Mouse (Mus musculus) lung, postnatal 25 days (tissue): ENCODE data around the gene Znfx1.
"Not testable (repeated sequence)": the region's sequence is repeated elsewhere in the genome, so short reads cannot be mapped to it uniquely, and the experiment has no call there.

ENCODE experiments used
- DNase-seq: peaks from one replicate; pipeline ENCODE4 v3.0.0; 2022; ENCODE audit warnings: low spot score

Znfx1 gene

DNA sequence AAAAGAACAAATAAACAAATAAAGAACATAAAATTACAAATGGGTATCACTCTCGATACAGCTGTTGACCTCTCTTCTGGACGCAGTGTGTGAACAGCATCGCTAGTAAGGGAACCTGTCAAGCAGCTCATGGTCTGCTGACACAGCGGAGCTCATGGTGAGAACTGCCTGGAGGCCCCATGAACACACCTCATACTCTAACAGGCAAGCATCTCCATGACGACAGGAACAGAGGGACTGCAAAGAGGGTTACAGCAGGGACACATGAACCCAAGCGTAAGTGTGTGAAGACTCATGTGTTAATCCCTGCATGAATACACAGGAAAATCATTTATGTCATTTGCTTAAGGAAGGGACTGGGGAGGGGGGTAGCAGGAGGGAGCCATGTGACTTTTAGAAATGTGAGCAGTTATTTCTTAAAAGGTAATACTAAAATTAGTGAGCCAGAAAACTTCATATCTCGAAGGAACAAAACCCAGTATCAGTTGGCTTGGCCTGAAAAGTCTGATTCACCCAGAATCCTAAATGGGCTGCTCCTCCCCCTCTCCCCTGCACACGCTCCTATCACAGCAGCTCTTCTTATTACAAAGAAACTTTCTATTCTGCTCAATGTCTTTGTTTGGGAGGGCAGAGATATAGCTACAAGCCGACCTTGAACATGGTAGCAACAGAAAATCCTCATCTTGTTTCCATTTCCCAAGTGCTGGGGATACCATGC lies 9.5 kb downstream of the Znfx1 start:
- DNase-seq: no peak

DNA sequence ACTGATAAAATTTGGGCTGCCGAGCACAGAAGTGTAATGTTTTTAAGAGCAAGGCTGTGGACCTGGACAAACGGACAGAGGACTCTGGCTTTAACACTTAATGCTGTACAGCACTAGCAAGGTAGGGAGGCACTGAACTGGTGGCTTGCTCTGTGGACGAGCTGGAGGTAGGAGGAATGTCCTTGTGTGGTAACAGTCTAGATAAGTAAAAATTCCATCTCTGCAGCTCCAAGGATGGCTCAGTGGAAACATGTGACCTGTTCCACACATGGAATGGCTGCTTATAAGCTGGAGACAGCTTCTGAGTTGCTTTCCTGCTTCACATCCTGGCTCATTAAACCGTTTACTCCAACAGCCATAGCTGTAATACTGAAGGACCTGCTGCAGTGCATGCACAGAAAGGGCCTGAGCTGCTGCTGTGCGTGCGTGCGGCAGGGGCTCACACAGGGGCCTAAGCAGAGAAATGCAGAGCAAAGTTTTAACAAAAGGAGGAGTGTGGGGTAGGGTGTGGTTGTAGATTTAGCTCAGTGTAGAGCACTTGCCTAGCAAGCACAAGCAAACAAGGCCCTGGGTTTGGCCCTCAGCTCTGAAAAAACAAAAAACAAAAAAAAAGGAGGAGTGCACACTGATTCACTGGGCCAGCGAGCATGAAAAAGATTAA lies 14.0 kb downstream of the Znfx1 start:
- no peak for DNase-seq

DNA sequence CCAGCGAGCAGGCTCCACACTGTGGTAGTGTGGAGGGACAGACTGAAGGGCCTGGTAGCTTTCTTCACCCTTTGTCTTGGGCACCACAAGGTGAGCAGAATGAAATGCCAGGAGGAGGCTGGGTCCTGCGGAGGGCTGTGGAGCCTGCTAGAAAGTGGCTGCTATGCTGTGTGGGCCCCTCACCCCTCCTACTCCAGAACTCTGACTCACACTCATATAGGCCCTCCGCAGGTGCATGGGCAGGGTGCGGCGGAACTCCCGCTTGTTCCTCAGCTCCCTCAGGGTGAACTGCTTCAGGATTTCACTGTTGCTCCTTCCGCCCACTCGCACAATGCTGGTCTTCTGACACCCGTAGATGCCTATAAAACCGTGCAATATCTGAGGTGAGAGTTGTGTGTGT lies 14.6 kb downstream of the Znfx1 start:
- DNase-seq: no peak

DNA sequence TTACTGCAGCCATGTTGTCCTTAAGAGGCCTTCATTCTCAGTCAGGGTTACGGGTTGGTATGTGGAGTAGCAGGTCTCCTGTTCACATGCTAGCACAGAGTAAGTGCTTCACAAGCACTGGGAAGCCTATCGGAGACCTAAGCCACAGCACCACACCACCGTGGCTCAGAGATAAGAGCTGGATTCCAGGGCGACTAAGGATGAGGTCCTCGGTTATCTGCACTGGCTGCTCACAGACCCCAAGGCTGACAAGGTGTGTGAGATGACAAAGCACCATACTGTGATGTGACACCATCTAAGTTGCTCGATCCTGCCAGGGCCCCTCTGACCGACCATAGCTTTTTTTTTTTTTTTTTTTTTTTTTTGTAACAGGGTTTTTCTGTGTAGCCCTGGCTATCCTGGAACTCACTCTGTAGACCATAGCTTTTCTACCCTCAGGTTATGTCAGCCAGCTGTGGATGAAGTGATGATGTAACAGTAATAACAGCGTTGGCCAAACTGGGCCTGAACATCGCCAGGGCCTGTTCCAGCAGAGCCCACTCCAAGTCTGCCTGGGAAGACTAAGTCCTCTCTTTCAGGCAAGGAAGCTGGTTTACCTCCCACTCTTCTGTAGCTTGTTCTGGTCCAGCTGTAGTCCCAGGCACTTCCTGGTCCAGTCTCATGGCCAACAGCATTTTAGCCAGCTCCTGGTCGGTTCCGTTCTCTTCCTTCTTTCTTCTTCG lies 19.3 kb downstream of the Znfx1 start:
- DNase-seq: no peak

DNA sequence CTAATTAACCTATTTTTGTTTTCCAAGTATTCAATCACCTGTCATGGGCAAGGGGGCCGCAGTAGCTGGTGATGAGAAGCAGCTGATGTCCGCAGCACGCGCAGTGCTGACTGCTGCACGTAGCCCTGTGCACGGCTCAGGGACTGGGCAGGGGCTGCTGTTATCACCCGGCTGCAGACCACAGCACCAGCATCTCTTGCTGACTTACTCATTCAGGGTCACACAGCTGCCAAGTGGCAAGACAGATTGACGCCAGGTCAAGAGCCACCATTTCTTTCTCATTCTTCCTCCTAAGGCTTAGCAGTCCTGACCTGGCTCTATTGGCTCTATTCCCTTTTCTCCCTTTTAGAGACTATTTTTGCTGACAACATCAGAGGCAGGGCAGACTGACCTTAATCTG lies 23.4 kb downstream of the Znfx1 start:
- no peak for DNase-seq

DNA sequence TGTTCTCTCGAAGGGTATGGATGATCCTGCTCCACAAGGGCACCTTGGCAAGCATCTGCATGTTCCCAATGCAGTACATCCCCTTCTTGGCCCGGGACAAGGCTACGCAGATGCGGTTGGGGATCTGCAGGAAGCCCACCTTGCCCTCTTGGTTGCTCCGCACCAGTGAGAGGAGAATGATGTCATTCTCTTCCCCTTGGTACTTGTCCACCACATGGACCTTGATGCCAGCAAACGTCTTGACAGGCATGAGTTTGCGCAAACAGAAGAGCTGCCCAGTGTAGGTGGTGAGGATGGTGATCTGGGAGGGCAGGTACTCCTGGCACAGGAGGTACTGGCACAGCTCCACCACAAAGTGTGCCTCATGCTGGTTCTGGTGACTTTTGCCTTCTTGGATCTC lies 24.1 kb downstream of the Znfx1 start:
- DNase-seq: no peak

DNA sequence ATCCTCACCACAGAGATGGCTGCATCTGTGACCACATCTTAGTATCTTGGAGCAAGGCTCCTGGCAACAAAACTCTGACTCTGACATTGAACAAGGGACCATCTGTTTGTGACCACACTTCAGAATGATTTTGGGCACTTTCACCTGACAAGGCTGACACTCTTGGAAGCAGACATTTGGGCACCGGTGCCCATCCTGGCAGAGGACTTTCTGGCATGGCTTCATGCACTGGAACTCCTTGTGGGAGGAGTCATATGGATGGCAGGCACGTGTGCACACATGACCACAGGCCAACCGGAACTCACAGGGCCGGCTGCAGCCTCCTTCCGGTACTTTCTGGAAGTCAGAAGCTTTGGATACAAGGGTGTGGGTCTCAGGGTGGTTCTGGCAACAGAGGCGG lies 24.5 kb downstream of the Znfx1 start:
- no peak for DNase-seq

DNA sequence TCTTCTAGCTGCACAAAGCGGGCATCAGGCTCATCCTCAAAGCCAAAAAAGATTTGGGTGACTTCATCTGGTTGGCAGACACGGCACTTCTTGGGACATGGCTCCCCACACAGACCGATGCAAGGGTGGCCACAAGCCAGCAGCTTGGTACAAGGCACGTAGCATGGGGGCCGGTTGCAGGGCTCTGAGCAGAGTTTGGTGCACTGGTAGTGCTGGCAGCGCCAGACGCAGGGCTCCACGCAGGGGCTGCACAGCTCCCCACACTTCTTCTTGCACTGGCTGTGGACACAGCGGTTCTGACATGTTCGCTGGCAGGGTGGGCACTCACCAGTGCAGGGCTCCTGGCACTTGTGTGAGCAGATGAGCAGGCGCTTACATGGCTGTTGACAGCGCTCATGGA lies 25.1 kb downstream of the Znfx1 start:
- DNase-seq: no peak

DNA sequence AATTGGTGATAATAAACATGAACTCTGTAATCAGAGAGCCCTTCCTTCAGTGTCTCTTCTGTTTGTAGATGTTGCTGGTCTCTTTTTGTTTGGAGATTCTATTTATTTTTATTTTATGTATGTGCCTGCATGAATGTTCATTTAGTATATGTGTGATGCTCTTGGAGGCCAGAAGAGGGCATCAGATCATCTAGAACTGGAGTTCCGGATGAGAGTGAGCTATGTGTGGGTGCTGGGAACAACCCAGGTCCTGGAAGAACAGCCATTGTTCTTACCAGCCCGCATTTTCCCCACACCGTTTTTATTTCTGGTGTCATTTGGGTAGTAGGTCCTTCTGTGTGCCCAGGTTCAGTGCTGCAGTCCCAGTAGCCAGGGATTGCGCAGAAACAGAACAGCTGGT lies 32.3 kb downstream of the Znfx1 start:
- DNase-seq: no peak

DNA sequence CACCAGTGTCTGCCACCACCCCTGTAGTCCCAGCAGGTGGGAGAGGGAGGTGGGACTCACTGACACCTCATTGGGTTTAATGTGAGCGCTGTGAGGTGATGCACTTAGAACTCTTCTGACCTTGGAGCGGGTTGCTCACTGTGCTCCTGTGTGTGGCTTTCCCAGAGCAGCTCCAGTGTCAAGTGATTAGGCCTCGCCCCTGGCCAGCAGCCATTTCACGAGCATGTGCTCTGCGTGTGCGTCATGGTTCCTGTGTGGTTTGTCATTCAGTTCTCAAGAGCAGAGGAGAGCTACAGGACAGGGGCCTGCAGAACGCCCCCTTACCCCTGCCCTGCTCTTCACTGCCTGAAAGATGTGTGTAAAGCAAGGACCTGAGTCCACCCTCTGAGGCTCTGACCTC lies 34.3 kb downstream of the Znfx1 start:
- no peak for DNase-seq

DNA sequence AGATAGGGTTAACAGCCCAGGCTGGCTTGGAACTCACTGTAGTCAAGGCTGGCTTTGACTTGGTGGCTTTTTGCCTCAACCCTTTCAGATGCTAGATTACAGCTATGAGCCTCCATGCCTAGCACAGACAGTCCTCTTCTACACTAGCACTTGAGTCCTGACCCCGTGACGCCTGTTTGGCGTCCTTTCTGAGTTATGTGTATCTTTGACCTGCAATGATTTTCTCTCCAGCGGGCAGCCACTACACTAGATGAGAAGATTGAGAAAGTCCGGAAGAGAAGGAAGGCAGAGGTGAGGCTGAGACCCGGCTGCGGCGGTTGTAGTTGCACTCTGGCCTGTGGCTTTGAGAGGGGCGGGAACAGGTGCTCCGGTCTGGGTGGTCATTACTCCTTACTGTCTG lies 43.4 kb downstream of the Znfx1 start:
- no peak for DNase-seq

DNA sequence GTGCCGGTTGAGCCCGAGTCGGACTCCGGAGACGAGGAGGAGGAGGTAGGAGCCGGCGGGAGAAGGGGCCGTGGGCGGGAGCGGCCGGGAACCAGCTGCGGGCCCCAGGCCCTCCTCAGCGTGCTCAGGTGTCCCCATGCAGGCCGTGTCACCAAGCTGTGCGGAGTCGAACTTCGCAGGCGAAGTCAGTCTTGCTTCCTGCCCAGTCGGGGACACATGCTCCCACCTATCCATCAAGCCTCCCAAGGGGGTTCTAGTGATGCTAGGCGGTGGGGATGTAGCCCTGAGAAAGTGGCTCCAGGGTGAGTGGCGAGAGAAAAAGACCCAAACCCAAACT lies 47.5 kb downstream of the Znfx1 start:
- DNase-seq: no peak

DNA sequence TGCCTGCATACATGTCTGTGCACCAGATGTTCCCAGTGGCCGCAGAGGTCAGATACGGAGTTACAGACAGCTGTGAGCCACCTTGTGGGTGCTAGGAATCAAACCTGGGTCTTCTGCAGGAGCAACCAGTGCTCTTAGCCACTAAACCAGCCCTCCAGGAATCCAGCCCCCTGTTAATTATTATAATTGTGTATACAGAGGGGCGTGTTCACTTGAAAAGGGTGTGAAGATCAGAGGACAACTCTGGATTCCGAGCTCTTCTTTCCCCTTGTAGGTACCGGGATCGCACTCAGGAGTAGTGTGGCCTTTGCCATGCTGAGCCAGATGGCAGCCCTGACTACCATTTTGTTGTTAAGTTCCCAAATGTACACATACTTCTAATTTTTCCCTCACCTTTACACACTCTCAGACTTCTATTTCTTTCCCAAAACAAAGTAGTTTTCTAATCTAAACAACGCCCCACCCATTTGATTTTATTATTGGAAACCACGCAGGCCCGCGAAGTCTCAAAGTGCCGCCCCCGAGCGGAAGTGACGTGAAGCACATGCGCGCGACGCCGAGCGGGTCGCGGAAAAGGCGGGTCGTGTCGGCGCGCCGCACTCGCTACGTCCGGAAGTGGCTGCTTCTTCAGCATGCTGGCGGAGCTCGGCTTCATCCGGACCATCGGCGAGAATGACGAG lies 48.0 kb downstream of the Znfx1 start, which contains the start of gene Ddx27:
TSS of gene Ddx27 (plus strand) at position 492 of the 680 bp plus-strand sequence.
- DNase-seq: peak; percentile 93

DNA sequence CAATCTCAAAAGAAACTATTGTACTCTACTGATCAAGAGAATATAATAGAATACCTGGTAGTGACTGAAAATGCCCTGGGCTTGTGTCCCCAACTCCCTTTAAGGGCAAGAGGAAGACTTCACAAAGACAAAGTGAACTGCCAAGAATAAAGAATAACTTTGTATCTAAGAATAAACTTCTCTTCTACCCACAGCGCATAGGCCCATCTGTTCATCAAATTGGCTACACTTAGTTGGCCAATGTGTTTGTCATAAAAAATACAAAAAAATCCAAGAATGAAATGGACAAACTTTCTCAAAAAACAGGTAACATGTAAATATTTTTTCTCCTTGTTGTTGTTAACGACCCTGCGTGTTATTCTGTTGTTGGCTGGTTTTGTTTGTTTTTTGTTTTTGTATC lies 52.3 kb downstream of the Znfx1 start:
- no peak for DNase-seq

DNA sequence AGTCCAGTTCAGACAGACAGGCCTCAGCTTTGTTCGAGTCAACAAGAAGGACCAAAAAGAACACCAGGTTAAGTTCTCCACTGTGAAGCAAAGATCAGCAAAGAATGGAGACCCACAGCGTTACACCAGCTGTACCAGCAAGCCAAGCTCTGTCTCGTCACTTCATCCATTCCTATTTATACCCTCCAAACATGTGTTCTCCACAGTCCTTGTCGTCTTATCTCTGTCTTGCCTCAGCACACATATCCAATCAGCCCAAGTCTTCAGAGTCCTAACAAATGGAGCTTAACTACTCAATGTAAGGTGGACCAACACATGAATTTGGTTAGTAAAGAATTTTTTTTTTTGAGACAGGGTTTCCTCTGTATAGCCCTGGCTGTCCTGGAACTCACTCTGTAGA lies 53.3 kb downstream of the Znfx1 start:
- DNase-seq: no peak

DNA sequence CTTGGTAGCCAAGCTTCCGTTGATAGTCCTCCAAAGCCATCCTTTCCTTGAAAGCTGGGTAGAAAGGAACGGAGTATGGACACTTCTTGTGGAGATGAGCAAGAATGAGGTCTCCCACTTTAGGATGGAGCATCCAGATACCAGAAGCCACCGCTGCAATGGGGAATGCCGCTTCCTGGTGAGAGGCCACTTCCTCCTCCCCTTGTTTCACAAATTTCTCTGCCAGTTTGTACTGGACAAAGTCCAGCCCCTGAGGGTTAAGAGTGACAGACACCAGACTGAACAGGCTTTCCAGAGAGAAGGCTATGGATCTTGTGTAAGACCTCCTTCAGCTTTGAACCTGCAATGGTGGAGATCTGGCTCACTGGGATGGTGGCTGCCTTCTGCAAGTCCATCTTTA lies 55.2 kb downstream of the Znfx1 start:
- not testable (repeated sequence) for DNase-seq

DNA sequence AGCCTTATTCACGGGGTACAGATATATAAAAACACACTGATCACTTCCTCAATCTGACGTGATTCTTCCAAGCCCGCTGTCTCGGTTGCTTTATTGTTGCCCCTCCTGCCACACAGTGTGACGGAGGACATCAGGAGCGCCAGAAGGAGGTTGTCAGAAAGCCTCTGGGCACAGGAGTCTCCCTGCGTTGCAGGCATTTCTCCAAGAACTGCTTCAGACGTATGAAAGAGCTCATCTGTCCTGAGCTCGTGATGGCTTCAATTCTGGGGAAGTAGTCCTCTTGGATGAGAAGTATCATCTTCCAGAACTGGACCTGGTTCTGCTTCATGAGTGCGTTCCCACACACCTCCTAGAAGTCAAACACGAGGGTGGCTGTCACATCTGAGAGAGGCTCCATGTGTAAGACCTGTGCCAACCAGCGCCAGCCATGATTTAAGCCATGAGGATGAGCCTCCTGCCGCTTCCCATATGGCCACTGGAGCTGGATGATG lies 55.8 kb downstream of the Znfx1 start:
- no peak for DNase-seq

DNA sequence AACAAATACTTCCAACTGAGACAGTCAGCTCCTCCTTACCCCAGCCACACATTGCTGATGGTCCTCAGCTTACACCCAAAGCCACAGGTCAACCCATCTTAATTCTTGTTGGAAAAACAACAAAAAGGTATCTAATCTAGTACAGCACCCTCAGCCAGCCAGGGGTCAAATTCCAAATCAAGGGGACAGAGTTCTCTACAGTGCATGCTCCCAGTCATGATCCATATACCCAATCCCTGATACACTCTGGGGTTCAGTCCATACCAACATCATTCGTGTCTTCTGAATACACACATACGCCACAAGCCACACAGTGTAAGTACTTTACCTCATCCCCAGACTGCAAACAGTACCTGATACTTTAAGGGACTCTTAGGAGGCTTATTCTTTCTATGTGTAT lies 56.5 kb downstream of the Znfx1 start:
- no peak for DNase-seq

DNA sequence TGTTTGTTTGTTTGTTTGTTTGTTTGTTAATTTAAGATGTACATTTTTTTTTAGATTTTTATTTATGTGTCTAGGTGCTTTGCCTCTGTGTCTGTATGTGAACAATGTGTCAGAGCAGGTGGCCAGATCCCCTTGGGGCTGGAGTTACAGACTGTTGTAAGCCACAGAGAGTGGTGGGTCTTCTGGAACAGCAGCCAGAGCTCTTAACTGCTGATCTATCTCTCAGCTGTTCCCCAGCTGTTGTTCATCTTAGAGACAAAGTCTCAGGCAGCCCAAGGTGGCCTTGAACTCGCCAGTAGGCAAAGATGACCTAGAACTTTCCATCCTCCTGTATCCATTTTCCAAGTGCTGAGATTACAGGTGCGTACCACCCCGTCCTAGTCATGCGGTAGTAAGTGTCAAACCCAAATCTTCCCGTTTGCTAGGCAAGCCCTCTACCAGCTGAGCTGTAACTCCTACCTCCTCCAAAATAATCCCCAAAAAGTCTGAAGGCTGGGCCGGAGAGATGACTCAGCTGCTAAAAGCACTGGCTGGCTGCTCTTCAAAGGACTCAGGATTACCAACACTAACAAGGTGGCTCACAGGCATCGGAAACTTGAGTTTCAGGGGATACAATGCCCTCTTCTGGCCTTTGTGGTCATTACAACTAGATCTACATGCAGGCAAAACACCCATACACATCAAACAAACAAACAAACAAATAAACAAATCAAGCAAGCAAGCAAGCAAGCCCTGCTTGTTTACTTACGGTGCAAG lies 58.5 kb downstream of the Znfx1 start:
- peak; percentile 76 for DNase-seq

DNA sequence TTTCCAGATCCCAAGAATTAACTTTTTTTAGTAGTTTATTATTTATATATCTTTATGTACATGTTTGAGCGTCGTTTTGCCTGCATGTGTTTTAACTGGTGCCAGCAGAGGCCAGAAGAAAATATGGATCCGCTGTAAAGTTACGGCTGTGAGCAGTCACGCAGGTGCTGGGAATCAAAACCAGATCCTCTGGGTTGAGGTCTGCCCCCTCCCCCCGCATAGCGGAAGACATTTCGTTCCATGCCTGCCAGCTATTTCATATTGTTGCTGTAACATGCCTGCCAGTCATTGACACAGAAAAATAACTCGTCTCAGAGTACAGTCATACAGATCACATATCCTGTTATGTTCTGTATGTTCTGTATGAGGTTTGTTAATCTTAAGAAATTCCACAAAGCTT lies 61.3 kb downstream of the Znfx1 start:
- no peak for DNase-seq

DNA sequence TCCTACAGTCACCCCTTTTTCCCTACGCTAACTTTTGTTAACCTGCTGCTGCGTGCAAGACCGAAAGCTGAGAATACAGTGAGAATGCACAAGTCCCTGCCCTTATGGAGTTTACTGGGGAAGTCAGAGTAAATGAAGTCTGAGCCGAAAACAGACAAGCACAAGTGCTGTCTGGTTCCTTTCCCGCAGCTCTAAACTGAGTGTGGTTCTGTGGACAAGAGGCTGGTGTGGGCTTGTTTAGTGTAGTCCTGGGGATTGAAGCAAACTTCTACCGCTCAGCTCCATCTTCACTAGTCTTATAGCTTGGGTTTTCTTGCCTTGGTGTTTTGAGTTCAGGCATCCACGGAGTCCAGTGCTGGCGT lies 66.3 kb downstream of the Znfx1 start:
- DNase-seq: no peak
